Mouse (Mus musculus): ENCODE results near the gene Hdac4.

- TF ChIP-seq POLR2A (IDR thresholded peaks at IDR 0.05; ENCODE audit: control insufficient read depth, low read depth, low read length) (no peak), CTCF (IDR thresholded peaks at IDR 0.05; ENCODE audit: control insufficient read depth, insufficient read depth, insufficient replicate concordance, low read depth, low read length) (no peak)
Measured at GRCm38 (mm10) chr1:92159804-92160203, 35.7 kb downstream of the Hdac4 start.

Data from testis, adult 2 months (tissue).